Mouse (Mus musculus): ENCODE measurements around the gene Gja8. TPM values are rescaled to one million over a fixed set of nuclear protein-coding genes. Genes with fewer than 3 reads are reported as not detected.

Gja8 gene
- total and polyA plus RNA-seq, 2 experiments from 2014 or later: 0.05 TPM

- no peak for DNase-seq (ENCODE audit: low spot score)
- no peak for TF ChIP-seq CTCF (IDR thresholded peaks at IDR 0.05)
- H3K27me3 ChIP-seq (ENCODE audit: insufficient read depth, low read length): no peaks in the 10 kb centered on the region
- H3K36me3 ChIP-seq (ENCODE audit: insufficient read depth, low read length): no peaks in the 10 kb centered on the region
- H3K4me3 ChIP-seq (ENCODE audit: low read depth, low read length): no peak overlapping the region
- 52% methylated on average over 14 of the region's 14 CpGs for WGBS
- H3K4me1 ChIP-seq (ENCODE audit: insufficient read depth, low read length): no peaks in the 10 kb centered on the region
- no peak for ATAC-seq (ENCODE audit: low FRiP score)
- no peak overlapping the region for H3K4me2 ChIP-seq (ENCODE audit: low read depth, low read length, poor library complexity, severe bottlenecking)
- no peak overlapping the region for H3K27ac ChIP-seq (ENCODE audit: low read depth, low read length)
- H3K9me3 ChIP-seq (ENCODE audit: low read length): no peaks in the 10 kb centered on the region
- H3K9ac ChIP-seq (replicated peaks; ENCODE audit: low read length, poor library complexity, severe bottlenecking): no peak overlapping the region
Observed at GRCm38 (mm10) chr3:96953489-96954233, 27.8 kb upstream of the Gja8 start.

GRCm38 (mm10) chr3:96942706-96943105, 16.9 kb upstream of the Gja8 start:
- no peak overlapping the region for H3K27ac ChIP-seq (ENCODE audit: low read depth, low read length)
- no peak overlapping the region for H3K4me2 ChIP-seq (ENCODE audit: low read depth, low read length, poor library complexity, severe bottlenecking)
- no peak for TF ChIP-seq CTCF (IDR thresholded peaks at IDR 0.05)
- ATAC-seq (ENCODE audit: low FRiP score) (no peak), DNase-seq (ENCODE audit: low spot score) (no peak)
- no peaks in the 10 kb centered on the region for H3K9me3 ChIP-seq (ENCODE audit: low read length)
- H3K36me3 ChIP-seq (ENCODE audit: insufficient read depth, low read length): no peaks in the 10 kb centered on the region
- peaks cover 3% of the 10 kb centered on the region; the same call in 1 of the 2 replicates for H3K4me1 ChIP-seq (ENCODE audit: insufficient read depth, low read length)
- H3K27me3 ChIP-seq (ENCODE audit: insufficient read depth, low read length): no peaks in the 10 kb centered on the region
- no peak overlapping the region for H3K4me3 ChIP-seq (ENCODE audit: low read depth, low read length)
- H3K9ac ChIP-seq (replicated peaks; ENCODE audit: low read length, poor library complexity, severe bottlenecking): no peak overlapping the region
- 89% methylated on average over 2 of the region's 2 CpGs for WGBS

GRCm38 (mm10) chr3:96938738-96939137, 12.9 kb upstream of the Gja8 start:
- H3K4me1 ChIP-seq (ENCODE audit: insufficient read depth, low read length): peaks cover 3% of the 10 kb centered on the region; the same call in 1 of the 2 replicates
- no peaks in the 10 kb centered on the region for H3K9me3 ChIP-seq (ENCODE audit: low read length)
- H3K9ac ChIP-seq (replicated peaks; ENCODE audit: low read length, poor library complexity, severe bottlenecking): no peak overlapping the region
- H3K4me2 ChIP-seq (ENCODE audit: low read depth, low read length, poor library complexity, severe bottlenecking): peak overlapping the region; percentile 30; the same call in 1 of the 2 replicates
- DNase-seq (ENCODE audit: low spot score): peak; percentile 95
- peak; percentile 98 for TF ChIP-seq CTCF (IDR thresholded peaks at IDR 0.05)
- ATAC-seq (ENCODE audit: low FRiP score): peak; percentile 79
- no peak overlapping the region for H3K27ac ChIP-seq (ENCODE audit: low read depth, low read length)
- H3K4me3 ChIP-seq (ENCODE audit: low read depth, low read length): peak overlapping the region; percentile 13; the same call in 1 of the 2 replicates
- 10% methylated on average over 11 of the region's 11 CpGs for WGBS
- no peaks in the 10 kb centered on the region for H3K27me3 ChIP-seq (ENCODE audit: insufficient read depth, low read length)
- no peaks in the 10 kb centered on the region for H3K36me3 ChIP-seq (ENCODE audit: insufficient read depth, low read length)

- H3K4me2 ChIP-seq (ENCODE audit: low read depth, low read length, poor library complexity, severe bottlenecking): no peak overlapping the region
- peak overlapping the region; percentile 26; the same call in 1 of the 2 replicates for H3K27ac ChIP-seq (ENCODE audit: low read depth, low read length)
- 8% methylated on average over 5 of the region's 5 CpGs for WGBS
- peak; percentile 72 for ATAC-seq (ENCODE audit: low FRiP score)
- no peaks in the 10 kb centered on the region for H3K9me3 ChIP-seq (ENCODE audit: low read length)
- DNase-seq (ENCODE audit: low spot score): peak; percentile 73
- no peak; the same call in 1 of the 2 replicates for TF ChIP-seq CTCF (IDR thresholded peaks at IDR 0.05)
- H3K4me1 ChIP-seq (ENCODE audit: insufficient read depth, low read length): peaks cover 3% of the 10 kb centered on the region; the same call in 1 of the 2 replicates
- no peaks in the 10 kb centered on the region for H3K27me3 ChIP-seq (ENCODE audit: insufficient read depth, low read length)
- H3K4me3 ChIP-seq (ENCODE audit: low read depth, low read length): no peak overlapping the region
- H3K9ac ChIP-seq (replicated peaks; ENCODE audit: low read length, poor library complexity, severe bottlenecking): no peak overlapping the region
- no peaks in the 10 kb centered on the region for H3K36me3 ChIP-seq (ENCODE audit: insufficient read depth, low read length)
Observed at GRCm38 (mm10) chr3:96937606-96938005, 11.8 kb upstream of the Gja8 start.

- H3K27me3 ChIP-seq (ENCODE audit: insufficient read depth, low read length): no peaks in the 10 kb centered on the region
- ATAC-seq (ENCODE audit: low FRiP score) (no peak), DNase-seq (ENCODE audit: low spot score) (peak; percentile 91)
- 11% methylated on average over 6 of the region's 6 CpGs for WGBS
- H3K4me2 ChIP-seq (ENCODE audit: low read depth, low read length, poor library complexity, severe bottlenecking): no peak overlapping the region
- H3K4me3 ChIP-seq (ENCODE audit: low read depth, low read length): no peak overlapping the region
- H3K27ac ChIP-seq (ENCODE audit: low read depth, low read length): no peak overlapping the region
- no peak overlapping the region for H3K9ac ChIP-seq (replicated peaks; ENCODE audit: low read length, poor library complexity, severe bottlenecking)
- TF ChIP-seq CTCF (IDR thresholded peaks at IDR 0.05): peak; percentile 99
- H3K9me3 ChIP-seq (ENCODE audit: low read length): no peaks in the 10 kb centered on the region
- no peaks in the 10 kb centered on the region for H3K36me3 ChIP-seq (ENCODE audit: insufficient read depth, low read length)
- H3K4me1 ChIP-seq (ENCODE audit: insufficient read depth, low read length): peaks cover 3% of the 10 kb centered on the region; the same call in 1 of the 2 replicates
Observed at GRCm38 (mm10) chr3:96936241-96936640, 10.4 kb upstream of the Gja8 start.

GRCm38 (mm10) chr3:96931261-96931681, 5.5 kb upstream of the Gja8 start:
- Histone ChIP-seq H3K4me2 (ENCODE audit: low read depth, low read length, poor library complexity, severe bottlenecking) (no peak overlapping the region), H3K4me1 (ENCODE audit: insufficient read depth, low read length) (no peaks in the 10 kb centered on the region), H3K36me3 (ENCODE audit: insufficient read depth, low read length) (no peaks in the 10 kb centered on the region), H3K9ac (replicated peaks; ENCODE audit: low read length, poor library complexity, severe bottlenecking) (no peak overlapping the region), H3K27ac (ENCODE audit: low read depth, low read length) (no peak overlapping the region), H3K4me3 (ENCODE audit: low read depth, low read length) (no peak overlapping the region), H3K27me3 (ENCODE audit: insufficient read depth, low read length) (no peaks in the 10 kb centered on the region), H3K9me3 (ENCODE audit: low read length) (no peaks in the 10 kb centered on the region)
- TF ChIP-seq CTCF (IDR thresholded peaks at IDR 0.05): no peak
- no peak; the same call in 1 of the 2 replicates for ATAC-seq (ENCODE audit: low FRiP score)
- no peak for DNase-seq (ENCODE audit: low spot score)
- WGBS: 16% methylated on average over 5 of the region's 5 CpGs
